ENCODE assay signal across 10 mouse cellular contexts in the genomic region with DNA sequence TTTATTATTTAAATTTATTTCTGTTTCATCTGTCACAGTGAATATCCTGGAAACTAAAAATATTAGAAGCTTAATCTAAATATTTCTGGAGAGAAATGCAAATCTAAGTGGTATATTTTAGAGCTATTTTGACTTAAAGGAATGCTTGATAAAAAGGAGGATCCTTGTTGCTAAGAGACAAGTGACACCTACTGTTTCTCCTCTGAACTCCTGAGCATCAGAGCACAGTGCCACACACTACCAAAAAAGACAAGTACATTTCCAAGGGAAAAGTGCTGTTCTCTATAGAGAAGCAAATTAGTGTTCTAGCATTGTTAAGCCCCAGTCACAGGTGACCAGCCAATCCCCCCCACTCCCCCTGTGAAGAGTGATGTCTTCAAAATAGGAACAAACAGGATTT.
"Had no signal": no experiment of that assay in that cellular context is flagged by ENCODE, and none has a peak within 500 bp of the region (broad histone marks: within the 10 kb centered on the region; RNA-seq: fewer than 3 reads in every experiment).

No protein-coding gene starts in this region.

- H3K4me3 ChIP-seq: limb, embryonic 13.5 days; neural tube, embryonic 12.5 days had no signal

- H3K27me3 ChIP-seq: limb, embryonic 13.5 days; neural tube, embryonic 12.5 days had no signal

- H3K27ac ChIP-seq: limb, embryonic 13.5 days; liver, embryonic 14.5 days; neural tube, embryonic 12.5 days; stomach, postnatal 0 days had no signal

- H3K4me1 ChIP-seq: limb, embryonic 13.5 days; neural tube, embryonic 12.5 days had no signal

- DNase-seq: kidney, adult 18-20 months; kidney, postnatal 14 days; layer of hippocampus, postnatal 36 days; left cerebral cortex, postnatal 4 days; lung, adult 18-20 months; thymus, postnatal 4 days had no signal

- H3K9me3 ChIP-seq: limb, embryonic 13.5 days; neural tube, embryonic 12.5 days had no signal

- H3K4me2 ChIP-seq: limb, embryonic 13.5 days; neural tube, embryonic 12.5 days had no signal

- H3K36me3 ChIP-seq: limb, embryonic 13.5 days; neural tube, embryonic 12.5 days had no signal

- H3K9ac ChIP-seq: limb, embryonic 13.5 days; liver, embryonic 14.5 days; neural tube, embryonic 12.5 days had no signal
